Mouse (Mus musculus) limb, embryonic 13.5 days (tissue): ENCODE measurements around the gene Ffar4. TPM values are rescaled to one million over a fixed set of nuclear protein-coding genes. Genes with fewer than 3 reads are reported as not detected.

Source experiments
- ATAC-seq: fragments of 200-750 bp; cut with Nextera tagmentation; 2 replicates; pipeline ENCODE4 v1.8.0; 2017; ENCODE audit warnings: low read depth, moderate number of reproducible peaks, moderate TSS enrichment; ENCODE audit not compliant: low FRiP score
- H3K27ac ChIP-seq: fragments of 300-500 bp; sonication (generic); 2 replicates; pipeline ENCODE4 v1.5.1; 2015; ENCODE audit warnings: inconsistent platforms, mild to moderate bottlenecking, moderate library complexity
- H3K27me3 ChIP-seq: fragments of 300-500 bp; sonication (generic); 2 replicates; pipeline ENCODE4 v1.6.1; 2015; ENCODE audit warnings: mild to moderate bottlenecking, inconsistent platforms
- H3K36me3 ChIP-seq: fragments of 300-500 bp; sonication (generic); 2 replicates; pipeline ENCODE4 v1.6.1; 2015; ENCODE audit warnings: inconsistent platforms, mild to moderate bottlenecking, moderate library complexity
- H3K4me1 ChIP-seq: fragments of 300-500 bp; sonication (generic); 2 replicates; pipeline ENCODE4 v1.6.1; 2015; ENCODE audit warnings: inconsistent platforms
- H3K4me2 ChIP-seq: fragments of 300-500 bp; sonication (generic); replicated peaks from 2 replicates; pipeline ENCODE4 v1.6.1; 2015; ENCODE audit warnings: inconsistent platforms, mild to moderate bottlenecking, moderate library complexity
- H3K4me3 ChIP-seq: fragments of 300-500 bp; sonication (generic); 2 replicates; pipeline ENCODE4 v1.5.1; 2015; ENCODE audit warnings: moderate library complexity, mild to moderate bottlenecking, inconsistent platforms
- H3K9ac ChIP-seq: fragments of 300-500 bp; sonication (generic); 2 replicates; pipeline ENCODE4 v1.6.1; 2015; ENCODE audit warnings: mild to moderate bottlenecking, inconsistent platforms
- H3K9me3 ChIP-seq: fragments of 300-500 bp; sonication (generic); 2 replicates; pipeline ENCODE4 v1.6.1; 2016; ENCODE audit warnings: inconsistent platforms
- WGBS: fragments of 180-500 bp; shearing (Covaris S2); methylation state at CpG from one replicate; pipeline ENCODE4 v1.1.7; 2015; 5-methylcytosine and 5-hydroxymethylcytosine counted together
- polyA plus RNA-seq: library from polyadenylated mRNA; unstranded; fragments of >200 nt; fragmentation: Nextera tagmentation; extraction: Ambion mirVana; gene quantifications from 2 replicates; pipeline ENCODE4 v1.2.1, GENCODE M21; 2015

The Ffar4 gene
- polyA plus RNA-seq, 1 experiment from 2014 or later, result not detected

GRCm38 (mm10) chr19:38143540-38144271, 46.8 kb downstream of the Ffar4 start:
- Histone ChIP-seq H3K9me3 (no peaks in the 10 kb centered on the region), H3K9ac (no peak overlapping the region), H3K27me3 (no peaks in the 10 kb centered on the region), H3K4me1 (no peaks in the 10 kb centered on the region), H3K4me2 (no peak overlapping the region), H3K36me3 (no peaks in the 10 kb centered on the region), H3K27ac (no peak overlapping the region), H3K4me3 (no peak overlapping the region)
- no peak for ATAC-seq
- WGBS, result 77% methylated on average over 4 of the region's 4 CpGs

- Histone ChIP-seq H3K4me2 (no peak overlapping the region), H3K4me1 (no peaks in the 10 kb centered on the region), H3K27me3 (no peaks in the 10 kb centered on the region), H3K9me3 (no peaks in the 10 kb centered on the region), H3K4me3 (no peak overlapping the region), H3K27ac (no peak overlapping the region), H3K36me3 (no peaks in the 10 kb centered on the region), H3K9ac (no peak overlapping the region)
- ATAC-seq, result no peak
- WGBS, result 89% methylated on average over 1 of the region's 1 CpGs
These were observed 59.4 kb downstream of the Ffar4 start for GRCm38 (mm10) chr19:38156243-38156642.

GRCm38 (mm10) chr19:38161648-38162354, 64.9 kb downstream of the Ffar4 start:
- Histone ChIP-seq H3K27me3 (no peaks in the 10 kb centered on the region), H3K4me2 (no peak overlapping the region), H3K27ac (no peak overlapping the region), H3K36me3 (no peaks in the 10 kb centered on the region), H3K4me1 (no peaks in the 10 kb centered on the region), H3K4me3 (no peak overlapping the region), H3K9me3 (no peaks in the 10 kb centered on the region), H3K9ac (no peak overlapping the region)
- WGBS, result 94% methylated on average over 21 of the region's 21 CpGs
- ATAC-seq, result no peak

Other genes starting within 250 kb of the Ffar4 start
- gene Myof, start 53.5 kb upstream of the Ffar4 start, polyA plus RNA-seq, result 12.6 and 14.2 TPM in 2 replicates
- 19.2 and 21.5 TPM in 2 replicates for gene Cep55, start 42.1 kb upstream of the Ffar4 start, polyA plus RNA-seq
- gene Rbp4, start 28.2 kb downstream of the Ffar4 start, polyA plus RNA-seq, result 11.7 and 19.1 TPM in 2 replicates
- gene Pde6c, start 35.7 kb downstream of the Ffar4 start, polyA plus RNA-seq, result not detected in 2 replicates
- gene Fra10ac1, start 127.1 kb downstream of the Ffar4 start, polyA plus RNA-seq, result 43.9 and 44.2 TPM in 2 replicates
- 1.8 and 1.9 TPM in 2 replicates for gene Lgi1, start 167.5 kb downstream of the Ffar4 start, polyA plus RNA-seq